Mouse (Mus musculus) lung, embryonic 16.5 days (tissue): ENCODE measurements around the gene Hddc2. TPM values are rescaled to one million over a fixed set of nuclear protein-coding genes. Genes with fewer than 3 reads are reported as not detected.
"Not testable (repeated sequence)": the region's sequence is repeated elsewhere in the genome, so short reads cannot be mapped to it uniquely, and the experiment has no call there.

Source experiments
- ATAC-seq: fragments of 200-750 bp; cut with Nextera tagmentation; 2 replicates; pipeline ENCODE4 v1.8.0; 2017; ENCODE audit warnings: low read depth, mild to moderate bottlenecking, moderate library complexity
- H3K27ac ChIP-seq: fragments of 300-500 bp; sonication (generic); 2 replicates; pipeline ENCODE4 v1.5.1; 2014; ENCODE audit warnings: mild to moderate bottlenecking, control low read depth, low read length
- H3K27me3 ChIP-seq: fragments of 300-500 bp; sonication (generic); 2 replicates; pipeline ENCODE4 v1.6.1; 2014; ENCODE audit warnings: low read depth, low read length, mixed read lengths; ENCODE audit not compliant: control insufficient read depth, insufficient read depth
- H3K36me3 ChIP-seq: fragments of 300-500 bp; sonication (generic); 2 replicates; pipeline ENCODE4 v1.6.1; 2014; ENCODE audit warnings: low read length; ENCODE audit not compliant: control insufficient read depth, insufficient read depth
- H3K4me1 ChIP-seq: fragments of 300-500 bp; sonication (generic); replicated peaks from 2 replicates; pipeline ENCODE4 v1.6.1; 2014; ENCODE audit warnings: low read length, mixed read lengths; ENCODE audit not compliant: control insufficient read depth, insufficient read depth
- H3K4me2 ChIP-seq: fragments of 300-500 bp; sonication (generic); 2 replicates; pipeline ENCODE4 v1.6.1; 2014; ENCODE audit warnings: low read depth, low read length, control low read depth
- H3K4me3 ChIP-seq: fragments of 300-500 bp; sonication (generic); 2 replicates; pipeline ENCODE4 v1.5.1; 2014; ENCODE audit warnings: mild to moderate bottlenecking, low read length, control low read depth
- H3K9ac ChIP-seq: fragments of 300-500 bp; sonication (generic); 2 replicates; pipeline ENCODE4 v1.6.1; 2014; ENCODE audit warnings: low read length, control low read depth
- H3K9me3 ChIP-seq: fragments of 300-500 bp; sonication (generic); 2 replicates; pipeline ENCODE4 v1.6.1; 2016; ENCODE audit warnings: low read length; ENCODE audit not compliant: control insufficient read depth
- WGBS: fragments of 180-500 bp; shearing (Covaris S2); extraction: QIAGEN DNeasy Blood & Tissue Kit; methylation state at CpG from one replicate; pipeline ENCODE4 v1.1.7; 2014; 5-methylcytosine and 5-hydroxymethylcytosine counted together
- polyA plus RNA-seq: library from polyadenylated mRNA; unstranded; fragments of >200 nt; fragmentation: Nextera tagmentation; extraction: Ambion mirVana; gene quantifications from 2 replicates; pipeline ENCODE4 v1.2.1, GENCODE M21; 2015

Hddc2 gene
- polyA plus RNA-seq, 1 experiment from 2014 or later, result 48.1 TPM

DNA sequence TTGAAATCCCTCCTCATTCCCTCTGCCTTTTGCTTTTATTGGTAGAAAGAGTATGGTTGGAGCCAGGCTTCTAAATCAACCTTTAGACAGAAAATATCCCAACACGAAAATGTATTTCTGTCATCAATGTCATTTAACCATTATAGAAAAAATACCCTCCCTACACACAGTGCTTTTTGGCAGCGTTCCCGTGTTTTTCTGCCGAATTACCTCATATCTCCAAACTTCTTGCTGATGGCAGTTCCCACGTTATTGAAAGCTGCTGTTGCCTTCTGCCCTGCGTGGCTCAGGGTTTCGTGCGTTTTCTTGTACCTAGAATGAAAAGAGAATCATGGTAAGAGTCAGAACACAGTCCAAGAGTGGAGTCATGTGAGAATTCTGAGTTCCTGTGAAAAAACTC, 33.2 kb downstream of the Hddc2 start:
- no peaks in the 10 kb centered on the region for H3K36me3 ChIP-seq
- no peak for ATAC-seq
- no peak overlapping the region for H3K9ac ChIP-seq
- no peak overlapping the region for H3K4me2 ChIP-seq
- H3K27me3 ChIP-seq, result no peaks in the 10 kb centered on the region
- H3K4me1 ChIP-seq, result no peaks in the 10 kb centered on the region
- no peak overlapping the region for H3K4me3 ChIP-seq
- no peaks in the 10 kb centered on the region for H3K9me3 ChIP-seq
- 57% methylated on average over 8 of the region's 8 CpGs for WGBS
- H3K27ac ChIP-seq, result no peak overlapping the region

DNA sequence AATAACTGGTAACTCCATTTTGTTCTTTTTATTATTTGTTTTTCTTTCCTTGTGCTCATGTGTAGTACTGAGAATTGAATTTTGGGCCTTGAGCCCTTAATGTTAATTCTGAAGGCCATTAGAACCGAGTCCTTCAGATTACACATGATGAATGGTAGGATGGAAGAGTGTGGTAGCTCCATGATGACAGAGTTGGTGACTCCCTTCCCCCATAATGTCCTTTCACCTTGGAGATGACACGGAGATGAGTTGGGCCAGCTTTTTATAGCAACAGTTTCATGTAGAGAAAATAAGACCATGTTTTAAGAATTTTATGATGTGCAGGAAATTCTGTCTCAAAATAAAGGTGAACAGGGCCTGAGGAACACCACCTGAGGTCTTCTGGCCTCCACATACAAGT, 37.9 kb downstream of the Hddc2 start:
- no peak for ATAC-seq
- Histone ChIP-seq H3K27ac (no peak overlapping the region), H3K9me3 (no peaks in the 10 kb centered on the region), H3K9ac (no peak overlapping the region), H3K4me3 (no peak overlapping the region), H3K4me1 (no peaks in the 10 kb centered on the region), H3K36me3 (no peaks in the 10 kb centered on the region), H3K4me2 (no peak overlapping the region), H3K27me3 (no peaks in the 10 kb centered on the region)
- 74% methylated on average over 2 of the region's 2 CpGs for WGBS

DNA sequence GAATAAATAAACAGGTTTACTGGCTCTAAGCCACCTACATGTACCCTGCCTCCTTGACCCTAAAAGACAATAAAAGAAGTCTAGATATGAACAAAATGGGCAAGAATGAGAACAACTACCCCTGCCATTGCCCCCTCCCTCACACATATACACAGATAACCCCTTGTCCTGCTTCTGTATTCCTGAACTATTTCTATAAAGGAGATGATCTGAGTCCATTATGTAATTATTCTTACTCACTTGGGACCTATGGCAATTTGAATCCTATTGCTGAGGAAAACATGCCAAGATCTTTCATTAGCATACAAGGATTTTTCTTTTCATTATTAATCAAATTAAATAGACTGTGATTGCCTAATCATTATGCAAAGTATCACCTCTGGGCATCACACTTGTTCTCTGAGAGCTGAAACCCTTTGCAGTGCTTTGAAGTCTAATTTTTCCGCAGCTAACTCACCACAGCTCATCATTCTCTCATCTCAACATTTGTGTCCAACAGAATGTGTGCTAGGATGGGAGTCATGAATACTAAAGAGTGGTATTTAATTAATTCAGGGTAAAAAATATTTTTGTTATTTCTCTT, 39.8 kb downstream of the Hddc2 start:
- Histone ChIP-seq H3K9me3 (no peaks in the 10 kb centered on the region), H3K36me3 (no peaks in the 10 kb centered on the region), H3K4me1 (no peaks in the 10 kb centered on the region), H3K27me3 (no peaks in the 10 kb centered on the region), H3K4me2 (no peak overlapping the region), H3K4me3 (no peak overlapping the region), H3K9ac (no peak overlapping the region), H3K27ac (no peak overlapping the region)
- ATAC-seq, result no peak
- WGBS, result 63% methylated on average over 1 of the region's 1 CpGs

DNA sequence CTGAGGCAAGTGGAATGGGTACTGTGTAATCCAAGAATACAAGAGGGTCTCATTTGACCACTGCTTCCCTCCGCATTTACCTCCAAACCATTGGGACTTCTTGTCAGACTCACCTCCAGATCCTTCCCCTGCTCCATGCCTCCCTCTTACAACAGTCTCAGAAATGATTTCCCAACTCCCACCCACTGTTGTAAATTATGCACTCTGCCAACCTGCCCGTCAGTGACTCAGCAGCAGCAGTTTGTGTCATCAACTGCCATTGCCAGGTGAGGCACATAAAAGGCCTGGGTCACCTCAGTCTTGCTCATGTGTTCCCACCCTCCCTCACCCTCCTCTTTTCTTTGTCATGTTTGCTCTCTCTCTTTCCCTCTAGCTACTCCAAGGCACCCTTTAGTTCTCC, 41.0 kb downstream of the Hddc2 start:
- WGBS, result 68% methylated on average over 2 of the region's 2 CpGs
- Histone ChIP-seq H3K27me3 (no peaks in the 10 kb centered on the region), H3K36me3 (no peaks in the 10 kb centered on the region), H3K4me2 (no peak overlapping the region), H3K9me3 (no peaks in the 10 kb centered on the region), H3K4me1 (no peaks in the 10 kb centered on the region), H3K27ac (no peak overlapping the region), H3K4me3 (no peak overlapping the region), H3K9ac (no peak overlapping the region)
- no peak for ATAC-seq

DNA sequence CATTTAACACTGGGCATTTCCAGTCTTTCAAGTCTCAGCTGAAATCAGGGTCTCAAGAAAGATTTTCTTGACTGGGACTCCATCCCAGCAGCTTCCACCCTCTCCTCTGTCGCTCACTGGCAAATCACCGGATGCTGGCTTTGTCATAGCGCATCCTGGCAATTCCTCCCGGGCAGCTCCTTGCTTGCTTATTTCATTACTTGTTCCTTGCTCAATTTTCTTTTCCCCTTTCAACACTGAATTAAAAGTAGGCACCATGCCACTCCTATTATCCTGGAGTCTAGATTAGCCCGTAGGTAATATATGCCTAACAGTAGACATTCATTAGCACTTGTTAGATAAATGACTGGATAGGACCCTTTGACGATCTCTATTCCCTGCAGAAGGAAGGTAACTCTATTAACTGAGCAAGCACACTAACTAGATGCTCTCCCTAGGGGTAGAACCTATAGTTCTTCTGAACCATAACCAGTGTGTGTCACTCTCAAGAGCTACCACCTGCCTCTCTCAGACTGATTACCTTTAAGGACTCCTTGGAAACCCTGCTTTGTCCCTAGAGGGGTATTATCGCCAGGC, 41.8 kb downstream of the Hddc2 start:
- Histone ChIP-seq H3K9me3 (no peaks in the 10 kb centered on the region), H3K27me3 (no peaks in the 10 kb centered on the region), H3K9ac (no peak overlapping the region), H3K4me2 (no peak overlapping the region), H3K27ac (no peak overlapping the region), H3K4me1 (no peaks in the 10 kb centered on the region), H3K36me3 (no peaks in the 10 kb centered on the region), H3K4me3 (no peak overlapping the region)
- 76% methylated on average over 7 of the region's 7 CpGs for WGBS
- ATAC-seq, result no peak

DNA sequence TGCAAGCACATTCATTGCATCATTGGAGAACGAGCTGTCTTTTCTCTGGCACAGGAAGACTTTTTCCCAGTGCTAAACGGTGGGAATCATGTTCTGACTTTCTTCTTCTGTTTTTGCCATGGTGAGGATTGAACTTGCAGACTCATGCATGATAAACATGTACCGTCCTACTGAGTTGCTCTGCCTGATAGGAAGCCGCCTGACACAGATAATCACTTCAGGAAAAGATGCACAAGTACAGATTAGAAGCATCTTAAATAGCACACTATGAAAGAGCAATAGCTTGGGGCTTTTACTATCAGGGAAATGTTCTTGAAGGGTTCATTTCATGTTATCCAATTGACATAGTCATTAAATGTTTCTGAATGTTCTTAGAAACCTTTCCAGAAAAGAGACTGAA, 46.6 kb downstream of the Hddc2 start:
- Histone ChIP-seq H3K27ac (no peak overlapping the region), H3K4me1 (no peaks in the 10 kb centered on the region), H3K9ac (no peak overlapping the region), H3K27me3 (no peaks in the 10 kb centered on the region), H3K4me2 (no peak overlapping the region), H3K36me3 (no peaks in the 10 kb centered on the region), H3K9me3 (no peaks in the 10 kb centered on the region), H3K4me3 (no peak overlapping the region)
- WGBS, result 71% methylated on average over 4 of the region's 4 CpGs
- no peak for ATAC-seq

DNA sequence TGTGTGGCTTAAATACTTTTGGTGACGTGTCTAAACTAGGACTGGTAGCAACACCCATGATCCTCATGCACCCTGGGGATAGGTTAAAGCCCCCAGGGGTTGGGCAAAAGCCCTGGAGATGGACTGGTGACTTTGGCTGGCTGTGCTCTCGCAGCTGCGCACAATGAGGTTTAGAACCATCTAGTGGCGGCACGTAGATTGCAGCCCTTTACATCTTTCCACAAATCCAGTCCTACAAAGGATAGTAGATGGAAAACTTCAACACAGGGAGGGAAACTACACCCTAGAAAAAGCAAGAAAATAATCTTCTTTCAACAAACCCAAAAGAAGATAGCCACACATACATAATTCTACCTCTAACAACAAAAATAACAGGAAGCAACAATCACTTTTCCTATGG, 57.0 kb downstream of the Hddc2 start:
- not testable (repeated sequence) for H3K4me1 ChIP-seq, H3K9me3 ChIP-seq, H3K4me3 ChIP-seq, H3K4me2 ChIP-seq, H3K27me3 ChIP-seq, H3K36me3 ChIP-seq, H3K27ac ChIP-seq, ATAC-seq, H3K9ac ChIP-seq
- 5% methylated on average over 4 of the region's 5 CpGs for WGBS

Other genes starting within 250 kb of the Hddc2 start
- gene Tpd52l1, start 132.6 kb downstream of the Hddc2 start, polyA plus RNA-seq, result 17.7 and 19.3 TPM in 2 replicates